Mouse (Mus musculus) liver, embryonic 16.5 days (tissue): Measurements from ENCODE around the gene Disp1. TPM values are rescaled to one million over a fixed set of nuclear protein-coding genes. Genes with fewer than 3 reads are reported as not detected.

Experiments
- ATAC-seq: fragments of 200-750 bp; cut with Nextera tagmentation; 2 replicates; pipeline ENCODE4 v1.8.0; 2017; ENCODE audit warnings: low read depth, mild to moderate bottlenecking, moderate number of reproducible peaks, moderate library complexity
- H3K27ac ChIP-seq: fragments of 300-500 bp; sonication (generic); 2 replicates; pipeline ENCODE4 v1.5.1; 2014; ENCODE audit warnings: mild to moderate bottlenecking, low read length
- H3K27me3 ChIP-seq: fragments of 300-500 bp; sonication (generic); 2 replicates; pipeline ENCODE4 v1.6.1; 2014; ENCODE audit warnings: low read depth, low read length, mixed read lengths; ENCODE audit not compliant: control insufficient read depth, insufficient read depth
- H3K36me3 ChIP-seq: fragments of 300-500 bp; sonication (generic); 2 replicates; pipeline ENCODE4 v1.6.1; 2014; ENCODE audit warnings: mild to moderate bottlenecking; ENCODE audit not compliant: control insufficient read depth, insufficient read depth
- H3K4me1 ChIP-seq: fragments of 300-500 bp; sonication (generic); 2 replicates; pipeline ENCODE4 v1.6.1; 2014; ENCODE audit warnings: low read depth, low read length, mixed read lengths; ENCODE audit not compliant: control insufficient read depth
- H3K4me2 ChIP-seq: fragments of 300-500 bp; sonication (generic); 2 replicates; pipeline ENCODE4 v1.6.1; 2014; ENCODE audit warnings: low read depth, low read length, mixed read lengths
- H3K4me3 ChIP-seq: fragments of 300-500 bp; sonication (generic); 2 replicates; pipeline ENCODE4 v1.5.1; 2014; ENCODE audit warnings: low read depth, mild to moderate bottlenecking, low read length
- H3K9ac ChIP-seq: fragments of 300-500 bp; sonication (generic); 2 replicates; pipeline ENCODE4 v1.6.1; 2014; ENCODE audit warnings: low read depth, low read length
- H3K9me3 ChIP-seq: fragments of 300-500 bp; sonication (generic); replicated peaks from 2 replicates; pipeline ENCODE4 v1.6.1; 2016; ENCODE audit warnings: low read length; ENCODE audit not compliant: control insufficient read depth
- WGBS: fragments of 180-500 bp; shearing (Covaris S2); extraction: QIAGEN DNeasy Blood & Tissue Kit; methylation state at CpG from one replicate; pipeline ENCODE4 v1.1.7; 2014; ENCODE audit not compliant: insufficient replicate concordance; 5-methylcytosine and 5-hydroxymethylcytosine counted together
- polyA plus RNA-seq: library from polyadenylated mRNA; unstranded; fragments of >200 nt; fragmentation: Nextera tagmentation; extraction: Ambion mirVana; gene quantifications from 2 replicates; pipeline ENCODE4 v1.2.1, GENCODE M21; 2015

Gene Disp1
- polyA plus RNA-seq, 1 experiment from 2014 or later = 3.3 TPM

DNA sequence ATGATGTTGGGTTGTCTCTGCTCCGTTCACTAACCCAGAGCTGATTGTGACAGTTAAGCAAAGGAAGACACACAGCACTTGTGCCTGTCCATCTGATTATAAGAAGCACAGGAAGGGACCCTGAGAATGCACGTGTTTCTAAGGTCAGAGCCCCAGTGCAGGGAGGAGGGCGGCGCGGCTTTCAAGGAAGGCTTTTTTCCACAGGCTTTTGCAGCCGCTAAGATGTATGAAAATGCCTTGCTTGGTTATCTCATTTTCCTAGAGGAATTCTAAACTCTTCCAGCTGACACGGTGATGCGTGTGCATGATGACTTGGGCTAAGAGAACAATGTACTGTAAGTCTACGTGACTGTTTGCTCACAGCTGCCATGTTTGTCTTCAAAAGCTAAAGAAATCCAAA, 30.9 kb downstream of the Disp1 start:
- H3K9me3 ChIP-seq = no peaks in the 10 kb centered on the region
- H3K9ac ChIP-seq = no peak overlapping the region
- ATAC-seq = no peak
- no peaks in the 10 kb centered on the region for H3K27me3 ChIP-seq
- H3K4me2 ChIP-seq = no peak overlapping the region
- H3K4me3 ChIP-seq = no peak overlapping the region
- no peaks in the 10 kb centered on the region for H3K4me1 ChIP-seq
- H3K27ac ChIP-seq = no peak overlapping the region
- H3K36me3 ChIP-seq = no peaks in the 10 kb centered on the region
- 70% methylated on average over 9 of the region's 9 CpGs for WGBS

DNA sequence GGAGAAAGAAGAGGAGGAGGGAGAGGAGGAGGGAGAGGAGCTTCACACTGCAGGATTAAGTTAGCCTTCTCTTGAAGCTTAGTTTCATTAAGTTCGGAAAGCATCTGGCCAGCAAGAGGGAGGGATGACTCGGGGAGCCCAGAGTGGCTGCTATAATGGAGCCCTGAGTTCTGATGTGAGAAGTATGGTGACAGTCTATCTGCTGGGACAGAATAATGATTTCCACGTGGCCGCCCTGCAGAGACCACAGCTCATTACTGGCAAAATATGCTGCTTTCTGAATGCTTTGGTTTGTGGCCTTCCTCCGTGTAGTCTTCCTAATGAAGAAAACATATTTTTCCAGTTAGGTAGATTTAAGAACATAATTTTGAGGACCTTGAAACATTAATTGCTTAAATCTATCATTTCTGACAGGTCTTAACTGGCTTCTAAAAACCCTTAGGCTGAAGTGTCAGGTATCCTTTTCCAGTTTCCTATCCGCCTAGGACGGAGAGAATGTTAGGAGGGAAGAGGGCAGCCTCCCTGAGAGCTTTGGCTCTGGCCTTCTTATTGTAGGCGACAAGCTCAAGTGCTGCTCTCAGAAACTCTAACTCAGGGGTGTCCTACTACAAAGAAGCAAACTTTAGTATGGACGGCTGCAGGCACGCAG, 32.2 kb downstream of the Disp1 start:
- Histone ChIP-seq H3K4me3 (no peak overlapping the region), H3K4me1 (no peaks in the 10 kb centered on the region; the same call in 1 of the 2 replicates), H3K9me3 (no peaks in the 10 kb centered on the region), H3K27me3 (no peaks in the 10 kb centered on the region), H3K4me2 (no peak overlapping the region), H3K9ac (no peak overlapping the region), H3K27ac (no peak overlapping the region), H3K36me3 (no peaks in the 10 kb centered on the region)
- 70% methylated on average over 10 of the region's 10 CpGs for WGBS
- no peak for ATAC-seq

DNA sequence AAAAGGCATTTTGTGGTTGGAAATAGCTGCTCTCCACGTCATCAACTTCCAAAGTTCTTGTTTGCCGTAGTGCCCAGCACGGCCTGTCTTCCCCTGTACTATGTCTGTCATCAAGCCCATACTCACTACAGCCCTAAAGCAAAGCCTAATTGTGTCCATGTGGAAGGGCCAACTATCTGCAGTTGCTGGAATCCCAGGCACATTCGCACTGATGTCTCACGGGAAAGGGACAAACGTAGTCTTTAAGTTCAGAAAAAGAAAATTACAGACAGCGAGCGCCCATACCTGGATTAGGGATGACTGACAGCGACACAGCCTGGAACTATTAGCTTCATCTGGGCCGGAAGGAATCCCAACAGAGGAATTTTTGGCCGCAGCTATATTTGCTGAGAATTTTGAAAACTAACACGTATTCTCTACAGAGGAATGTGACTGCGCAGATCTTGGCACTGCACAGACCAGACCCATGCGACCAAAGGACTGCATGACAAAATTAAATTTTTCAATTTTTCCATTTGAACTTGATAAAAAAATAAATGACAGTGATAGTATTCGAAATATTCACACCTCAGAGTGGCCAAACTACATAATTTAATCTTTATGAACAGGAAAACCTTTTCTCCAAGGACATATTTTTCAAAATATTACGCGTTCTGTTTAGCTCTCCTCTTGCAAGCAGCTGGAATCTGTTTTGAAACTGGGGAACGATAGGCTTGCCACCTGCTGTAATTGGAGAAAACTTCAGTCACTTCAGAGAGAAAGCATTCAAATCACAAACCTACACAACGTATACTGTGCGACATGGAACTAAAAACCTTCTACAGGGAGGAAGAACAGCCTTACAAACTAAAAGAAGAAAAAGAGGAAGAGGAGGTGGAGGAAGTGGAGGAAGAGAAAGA, 33.0 kb downstream of the Disp1 start:
- Histone ChIP-seq H3K36me3 (no peaks in the 10 kb centered on the region), H3K4me3 (no peak overlapping the region), H3K9me3 (no peaks in the 10 kb centered on the region), H3K4me2 (no peak overlapping the region), H3K9ac (no peak overlapping the region), H3K4me1 (no peaks in the 10 kb centered on the region; the same call in 1 of the 2 replicates), H3K27me3 (no peaks in the 10 kb centered on the region), H3K27ac (no peak overlapping the region)
- 78% methylated on average over 20 of the region's 20 CpGs for WGBS
- no peak for ATAC-seq

DNA sequence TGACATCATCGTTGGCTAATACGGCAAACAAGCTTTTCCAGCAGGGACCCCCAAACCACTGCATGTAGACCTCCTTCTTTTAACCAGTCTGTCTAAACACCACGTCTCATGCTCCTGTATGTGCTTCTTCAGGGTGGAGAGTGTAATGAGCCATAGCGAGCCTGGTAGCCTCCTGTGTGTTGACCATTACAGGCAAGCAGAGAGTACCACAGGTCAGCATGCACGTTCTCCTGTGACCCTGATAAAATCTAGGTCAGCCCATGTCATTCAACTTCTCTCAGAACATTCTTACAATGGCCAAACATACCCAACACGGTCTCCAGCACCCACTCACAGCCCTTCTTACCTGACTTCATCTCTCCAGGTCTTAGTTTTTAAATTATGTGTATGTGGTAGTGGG, 35.8 kb downstream of the Disp1 start:
- no peaks in the 10 kb centered on the region for H3K36me3 ChIP-seq
- peak; percentile 56 for ATAC-seq
- 65% methylated on average over 6 of the region's 6 CpGs for WGBS
- no peak overlapping the region for H3K27ac ChIP-seq
- no peaks in the 10 kb centered on the region; the same call in 1 of the 2 replicates for H3K4me1 ChIP-seq
- H3K4me2 ChIP-seq = no peak overlapping the region
- H3K27me3 ChIP-seq = no peaks in the 10 kb centered on the region
- no peaks in the 10 kb centered on the region for H3K9me3 ChIP-seq
- no peak overlapping the region for H3K9ac ChIP-seq
- H3K4me3 ChIP-seq = no peak overlapping the region

DNA sequence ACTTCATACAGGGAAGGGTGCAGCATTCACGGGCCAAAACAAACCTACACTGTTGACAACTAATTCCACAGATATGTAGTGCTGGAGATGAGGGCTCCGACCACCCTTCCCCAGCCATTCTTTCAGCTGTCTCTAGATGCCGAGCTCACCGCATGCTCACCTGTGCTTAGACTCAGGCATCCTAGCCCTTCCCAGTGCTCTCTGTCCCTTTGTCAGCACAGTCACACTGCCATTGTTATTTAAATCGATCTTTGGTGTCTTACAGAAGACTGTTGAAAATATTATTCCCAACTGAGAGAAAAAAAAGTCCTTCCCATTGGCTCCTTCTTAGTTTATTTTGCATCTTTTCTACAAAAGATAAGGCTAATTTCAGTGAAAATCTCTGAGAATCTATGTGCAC, 36.6 kb downstream of the Disp1 start:
- Histone ChIP-seq H3K36me3 (no peaks in the 10 kb centered on the region), H3K27ac (no peak overlapping the region), H3K27me3 (no peaks in the 10 kb centered on the region), H3K9ac (no peak overlapping the region), H3K4me1 (no peaks in the 10 kb centered on the region; the same call in 1 of the 2 replicates), H3K9me3 (no peaks in the 10 kb centered on the region), H3K4me2 (no peak overlapping the region), H3K4me3 (no peak overlapping the region)
- 65% methylated on average over 5 of the region's 5 CpGs for WGBS
- ATAC-seq = no peak

DNA sequence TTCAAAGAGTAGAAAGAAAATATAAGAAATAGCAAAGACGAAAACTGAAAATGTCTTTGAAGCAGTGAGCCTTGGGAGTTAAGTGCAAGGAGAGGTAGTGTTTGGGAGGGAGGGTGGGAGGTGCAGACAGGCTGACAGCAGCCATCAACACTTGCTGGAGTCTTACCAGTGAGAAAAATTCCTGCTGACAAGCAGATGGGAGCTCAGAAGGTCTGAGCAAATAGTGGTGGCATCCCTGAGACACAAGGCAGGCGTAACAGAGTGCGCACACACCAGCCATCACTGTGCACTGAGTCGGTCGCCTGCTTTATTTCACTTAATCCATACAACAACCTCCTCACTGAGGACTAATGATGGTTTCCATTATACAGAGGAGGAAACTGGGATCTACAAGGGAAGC, 37.8 kb downstream of the Disp1 start:
- Histone ChIP-seq H3K36me3 (no peaks in the 10 kb centered on the region), H3K27ac (no peak overlapping the region), H3K4me3 (no peak overlapping the region), H3K9me3 (no peaks in the 10 kb centered on the region), H3K9ac (no peak overlapping the region), H3K4me2 (no peak overlapping the region), H3K4me1 (no peaks in the 10 kb centered on the region; the same call in 1 of the 2 replicates), H3K27me3 (no peaks in the 10 kb centered on the region)
- ATAC-seq = no peak
- WGBS = 78% methylated on average over 5 of the region's 5 CpGs

DNA sequence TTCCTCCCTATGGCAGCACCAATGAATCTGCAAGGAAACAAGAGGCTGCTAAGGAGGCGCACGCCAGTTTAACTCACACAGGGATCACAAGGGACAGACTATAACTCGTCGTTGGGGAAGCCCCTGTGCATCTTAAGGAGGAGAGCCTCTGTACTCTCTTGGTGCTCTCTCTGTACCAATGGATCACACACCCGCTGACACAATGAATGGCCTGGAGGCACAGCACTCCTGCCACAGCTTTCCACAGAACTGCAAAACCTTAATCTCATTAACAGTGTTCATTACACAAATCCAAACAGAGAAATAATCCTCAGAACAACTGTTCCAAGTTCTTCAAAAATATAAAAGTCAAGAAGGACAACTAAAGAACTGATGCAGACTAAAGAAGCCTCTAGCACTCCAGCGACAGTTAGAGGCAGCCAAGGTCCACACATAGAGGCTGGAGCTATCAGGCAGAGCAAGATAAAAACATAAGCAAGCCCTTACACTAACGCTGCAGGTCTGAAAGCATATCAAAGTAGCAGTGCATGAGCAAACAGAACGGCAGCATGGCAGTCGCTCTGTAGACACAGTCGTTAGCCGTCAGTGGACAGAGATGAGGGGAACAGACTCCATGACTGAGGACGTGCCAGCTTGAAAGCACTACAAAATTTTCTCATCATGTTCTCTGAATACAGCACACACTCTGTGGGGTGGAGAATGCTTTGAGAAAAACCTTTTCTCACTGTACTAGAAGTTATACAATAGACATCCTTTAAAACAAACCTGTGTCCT, 38.5 kb downstream of the Disp1 start:
- Histone ChIP-seq H3K36me3 (no peaks in the 10 kb centered on the region), H3K9ac (no peak overlapping the region), H3K4me3 (no peak overlapping the region), H3K9me3 (no peaks in the 10 kb centered on the region), H3K27me3 (no peaks in the 10 kb centered on the region), H3K27ac (no peak overlapping the region), H3K4me2 (no peak overlapping the region), H3K4me1 (no peaks in the 10 kb centered on the region; the same call in 1 of the 2 replicates)
- WGBS = 58% methylated on average over 12 of the region's 12 CpGs
- ATAC-seq = 0 out of 2 replicates have a peak, but pooled peaks have one; percentile 28

DNA sequence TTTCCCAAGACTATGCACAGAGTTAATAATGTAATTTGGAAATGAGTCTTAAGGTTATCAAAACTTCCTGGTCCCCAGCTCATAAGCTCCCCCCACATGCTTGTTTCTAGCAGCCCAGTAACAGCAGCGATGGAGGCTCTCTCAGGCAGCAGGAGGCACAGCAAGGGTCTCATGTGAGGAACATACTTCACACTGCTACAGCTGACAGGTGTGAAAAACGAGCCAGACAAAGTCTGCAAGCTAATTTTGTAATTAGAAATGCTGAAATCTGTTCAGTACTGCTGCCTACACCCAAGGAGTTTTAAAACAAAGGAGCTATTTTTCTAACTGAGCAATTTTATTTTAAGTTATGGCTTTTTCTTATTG, 40.3 kb downstream of the Disp1 start:
- Histone ChIP-seq H3K4me2 (no peak overlapping the region), H3K9ac (no peak overlapping the region), H3K27me3 (no peaks in the 10 kb centered on the region), H3K4me1 (no peaks in the 10 kb centered on the region; the same call in 1 of the 2 replicates), H3K27ac (no peak overlapping the region), H3K9me3 (no peaks in the 10 kb centered on the region), H3K4me3 (no peak overlapping the region), H3K36me3 (no peaks in the 10 kb centered on the region)
- no peak for ATAC-seq
- WGBS = 60% methylated on average over 2 of the region's 2 CpGs
